Comparison of ENCODE assay signal across 9 mouse cellular contexts in genomic region chr5:124553607-124554006, GRCm38 (mm10). TPM values are rescaled to one million over a fixed set of nuclear protein-coding genes. Genes with fewer than 3 reads are reported as not detected.
DNase-seq lines count a peak whose midpoint lies in the region; ATAC-seq lines count a peak whose summit lies in the region.
"Had no signal": no experiment of that assay in that cellular context is flagged by ENCODE, and none has a peak within 500 bp of the region (broad histone marks: within the 10 kb centered on the region; RNA-seq: fewer than 3 reads in every experiment).

No protein-coding gene starts in this region.

- no peaks in the 10 kb centered on the region for H3K27me3 ChIP-seq in kidney, embryonic 16.5 days (ENCODE audit: insufficient read depth, low read length)
- no peaks in the 10 kb centered on the region for H3K27me3 ChIP-seq in embryonic facial prominence, embryonic 12.5 days
- no peaks in the 10 kb centered on the region for H3K27me3 ChIP-seq in limb, embryonic 10.5 days (ENCODE audit: low read depth, poor library complexity, severe bottlenecking)
- no peaks in the 10 kb centered on the region for H3K27me3 ChIP-seq in neural tube, embryonic 14.5 days (ENCODE audit: control insufficient read depth, insufficient read depth, low read length)

- no peak for DNase-seq in kidney, adult 8-10 months
- DNase-seq in limb, embryonic 10.5 days (ENCODE audit: low spot score): no peak
- DNase-seq in left cerebral cortex, adult 18-20 months (ENCODE audit: low spot score in 2 of 2): no peak
- DNase-seq in layer of hippocampus, adult 9-11 months: no peak
- no peak for DNase-seq in layer of hippocampus, postnatal 14 days (ENCODE audit: low spot score in 2 of 2)
- DNase-seq: left cerebral cortex, postnatal 4 days had no signal

- peak overlapping the region; percentile 97; the same call in 1 of the 2 replicates for H3K4me3 ChIP-seq in kidney, embryonic 16.5 days (ENCODE audit: low read length)
- H3K4me3 ChIP-seq in embryonic facial prominence, embryonic 12.5 days: peak overlapping the region; percentile 80
- peak overlapping the region; percentile 78 for H3K4me3 ChIP-seq in limb, embryonic 10.5 days
- peak overlapping the region; percentile 88 for H3K4me3 ChIP-seq in neural tube, embryonic 14.5 days (ENCODE audit: low read depth, low read length)

- H3K27ac ChIP-seq in kidney, embryonic 16.5 days (ENCODE audit: low read length): no peak overlapping the region
- H3K27ac ChIP-seq in embryonic facial prominence, embryonic 12.5 days: no peak overlapping the region
- no peak overlapping the region for H3K27ac ChIP-seq in limb, embryonic 10.5 days
- H3K27ac ChIP-seq in neural tube, embryonic 14.5 days (ENCODE audit: low read depth, low read length): no peak overlapping the region

- ATAC-seq in kidney, embryonic 16.5 days (ENCODE audit: low FRiP score, low TSS enrichment): no peak
- ATAC-seq in embryonic facial prominence, embryonic 12.5 days (ENCODE audit: insufficient number of reproducible peaks, insufficient read depth, low FRiP score, low TSS enrichment): no peak
- ATAC-seq in neural tube, embryonic 14.5 days (ENCODE audit: low read depth): no peak

- H3K36me3 ChIP-seq in kidney, embryonic 16.5 days (ENCODE audit: insufficient read depth, low read length): peaks cover 34% of the 10 kb centered on the region
- H3K36me3 ChIP-seq in embryonic facial prominence, embryonic 12.5 days: peaks cover 47% of the 10 kb centered on the region
- H3K36me3 ChIP-seq in limb, embryonic 10.5 days: peaks cover 56% of the 10 kb centered on the region
- H3K36me3 ChIP-seq in neural tube, embryonic 14.5 days (ENCODE audit: control insufficient read depth, insufficient read depth, low read length): peaks cover 29% of the 10 kb centered on the region

- no peaks in the 10 kb centered on the region for H3K9me3 ChIP-seq in kidney, embryonic 16.5 days (ENCODE audit: low read length)
- H3K9me3 ChIP-seq in embryonic facial prominence, embryonic 12.5 days: no peaks in the 10 kb centered on the region
- H3K9me3 ChIP-seq in limb, embryonic 10.5 days (replicated peaks): no peaks in the 10 kb centered on the region
- H3K9me3 ChIP-seq in neural tube, embryonic 14.5 days (ENCODE audit: control insufficient read depth, low read length): no peaks in the 10 kb centered on the region

- H3K9ac ChIP-seq in kidney, embryonic 16.5 days (replicated peaks; ENCODE audit: low read length): no peak overlapping the region; the same call in 1 of the 2 replicates
- H3K9ac ChIP-seq in embryonic facial prominence, embryonic 12.5 days: 0 out of 2 replicates have a peak overlapping the region, but pooled peaks have one; percentile 61
- H3K9ac ChIP-seq in neural tube, embryonic 14.5 days (replicated peaks; ENCODE audit: low read depth, low read length): no peak overlapping the region

- WGBS in kidney, embryonic 16.5 days: 72% methylated on average over 6 of the region's 6 CpGs
- WGBS in embryonic facial prominence, embryonic 12.5 days: 47% methylated on average over 6 of the region's 6 CpGs
- 78% methylated on average over 6 of the region's 6 CpGs for WGBS in limb, embryonic 10.5 days
- 80% methylated on average over 6 of the region's 6 CpGs for WGBS in neural tube, embryonic 14.5 days

- H3K4me2 ChIP-seq in kidney, embryonic 16.5 days (replicated peaks; ENCODE audit: low read depth, low read length): peak overlapping the region; percentile 60
- H3K4me2 ChIP-seq in embryonic facial prominence, embryonic 12.5 days (replicated peaks): peak overlapping the region; percentile 63
- H3K4me2 ChIP-seq in neural tube, embryonic 14.5 days (ENCODE audit: low read depth, low read length): peak overlapping the region; percentile 63

- peaks cover 3% of the 10 kb centered on the region; the same call in 1 of the 2 replicates for H3K4me1 ChIP-seq in kidney, embryonic 16.5 days (ENCODE audit: insufficient read depth, low read length)
- H3K4me1 ChIP-seq in embryonic facial prominence, embryonic 12.5 days: peaks cover 13% of the 10 kb centered on the region
- peaks cover 13% of the 10 kb centered on the region for H3K4me1 ChIP-seq in limb, embryonic 10.5 days
- H3K4me1 ChIP-seq in neural tube, embryonic 14.5 days (ENCODE audit: control insufficient read depth, insufficient read depth, low read length): peaks cover 6% of the 10 kb centered on the region; the same call in 1 of the 2 replicates

RNA-seq across cellular contexts. Expression of gene Ddx55, which starts 0.9 kb away (rescaled TPM):
- polyA plus RNA-seq in kidney, embryonic 16.5 days (2015; fragmentation: Nextera tagmentation; extraction: Ambion mirVana): 13.9 and 17.2 TPM in 2 replicates
- 17.4 and 18.3 TPM in 2 replicates for polyA plus RNA-seq in embryonic facial prominence, embryonic 12.5 days (2016; fragmentation: Nextera tagmentation; extraction: Ambion mirVana)
- polyA plus RNA-seq in limb, embryonic 10.5 days (2016; fragmentation: Nextera tagmentation; extraction: Ambion mirVana): 17.0 and 18.0 TPM in 2 replicates
- 24.9 and 30.4 TPM in 2 replicates for polyA plus RNA-seq in neural tube, embryonic 14.5 days (2014; fragmentation: Nextera tagmentation; extraction: Ambion mirVana)
- 10 to 100 TPM; 22.6 to 25.9 TPM for total RNA-seq in left cerebral cortex, adult 18-20 months (2021)
- total RNA-seq in layer of hippocampus, postnatal 14 days (2021): 10 to 100 TPM; 22.8 to 25.5 TPM

RNA-seq across cellular contexts. Expression of gene Tmed2, which starts 13.1 kb away (rescaled TPM):
- polyA plus RNA-seq in kidney, embryonic 16.5 days (2015; fragmentation: Nextera tagmentation; extraction: Ambion mirVana): 537 and 602 TPM in 2 replicates
- polyA plus RNA-seq in embryonic facial prominence, embryonic 12.5 days (2016; fragmentation: Nextera tagmentation; extraction: Ambion mirVana): 453 and 479 TPM in 2 replicates
- polyA plus RNA-seq in limb, embryonic 10.5 days (2016; fragmentation: Nextera tagmentation; extraction: Ambion mirVana): 501 and 540 TPM in 2 replicates
- polyA plus RNA-seq in neural tube, embryonic 14.5 days (2014; fragmentation: Nextera tagmentation; extraction: Ambion mirVana): 368 and 376 TPM in 2 replicates
- total RNA-seq in left cerebral cortex, adult 18-20 months (2021): 100 to 1,000 TPM; 103 to 122 TPM
- total RNA-seq in layer of hippocampus, postnatal 14 days (2021): 100 to 1,000 TPM in 1 of 2 experiments, 10 to 100 TPM in 1; 98.4 to 100 TPM

RNA-seq across cellular contexts. Expression of gene Rilpl1, which starts 22.4 kb away (rescaled TPM):
- polyA plus RNA-seq in kidney, embryonic 16.5 days (2015; fragmentation: Nextera tagmentation; extraction: Ambion mirVana): 21.7 and 21.9 TPM in 2 replicates
- polyA plus RNA-seq in embryonic facial prominence, embryonic 12.5 days (2016; fragmentation: Nextera tagmentation; extraction: Ambion mirVana): 29.2 and 29.6 TPM in 2 replicates
- 25.2 and 26.1 TPM in 2 replicates for polyA plus RNA-seq in limb, embryonic 10.5 days (2016; fragmentation: Nextera tagmentation; extraction: Ambion mirVana)
- polyA plus RNA-seq in neural tube, embryonic 14.5 days (2014; fragmentation: Nextera tagmentation; extraction: Ambion mirVana): 11.0 and 14.4 TPM in 2 replicates
- total RNA-seq in left cerebral cortex, adult 18-20 months (2021): 10 to 100 TPM; 85.1 to 93.3 TPM
- 10 to 100 TPM; 41.6 TPM for total RNA-seq in layer of hippocampus, postnatal 14 days (2021)

RNA-seq across cellular contexts. Expression of gene Eif2b1, which starts 25.3 kb away (rescaled TPM):
- polyA plus RNA-seq in kidney, embryonic 16.5 days (2015; fragmentation: Nextera tagmentation; extraction: Ambion mirVana): 73.4 and 76.1 TPM in 2 replicates
- polyA plus RNA-seq in embryonic facial prominence, embryonic 12.5 days (2016; fragmentation: Nextera tagmentation; extraction: Ambion mirVana): 71.6 and 72.6 TPM in 2 replicates
- 89.6 and 98.8 TPM in 2 replicates for polyA plus RNA-seq in limb, embryonic 10.5 days (2016; fragmentation: Nextera tagmentation; extraction: Ambion mirVana)
- polyA plus RNA-seq in neural tube, embryonic 14.5 days (2014; fragmentation: Nextera tagmentation; extraction: Ambion mirVana): 67.8 and 78.8 TPM in 2 replicates
- total RNA-seq in left cerebral cortex, adult 18-20 months (2021): 10 to 100 TPM; 30.6 to 31.3 TPM
- 10 to 100 TPM; 43.0 to 43.4 TPM for total RNA-seq in layer of hippocampus, postnatal 14 days (2021)

RNA-seq across cellular contexts. Expression of gene Gtf2h3, which starts 25.3 kb away (rescaled TPM):
- 67.9 and 73.8 TPM in 2 replicates for polyA plus RNA-seq in kidney, embryonic 16.5 days (2015; fragmentation: Nextera tagmentation; extraction: Ambion mirVana)
- 75.8 and 76.3 TPM in 2 replicates for polyA plus RNA-seq in embryonic facial prominence, embryonic 12.5 days (2016; fragmentation: Nextera tagmentation; extraction: Ambion mirVana)
- 115 TPM in 2 replicates for polyA plus RNA-seq in limb, embryonic 10.5 days (2016; fragmentation: Nextera tagmentation; extraction: Ambion mirVana)
- 47.6 and 49.4 TPM in 2 replicates for polyA plus RNA-seq in neural tube, embryonic 14.5 days (2014; fragmentation: Nextera tagmentation; extraction: Ambion mirVana)
- total RNA-seq in left cerebral cortex, adult 18-20 months (2021): 10 to 100 TPM; 25.0 to 29.6 TPM
- total RNA-seq in layer of hippocampus, postnatal 14 days (2021): 10 to 100 TPM; 28.5 to 33.2 TPM
